Mouse (Mus musculus): ENCODE results near the gene Oas1f.
"Not testable (repeated sequence)": the region's sequence is repeated elsewhere in the genome, so short reads cannot be mapped to it uniquely, and the experiment has no call there.

The Oas1f gene

GRCm38 (mm10) chr5:120847067-120847466 lies at the start of gene Oas1f:
Oas1f (plus strand) TSS chr5:120847367.
- DNase-seq (ENCODE audit: low read depth): no peak

- not testable (repeated sequence) for DNase-seq (ENCODE audit: low read depth)
These were observed 49.0 kb upstream of the Oas1f start for GRCm38 (mm10) chr5:120798147-120798546.

- DNase-seq (ENCODE audit: low read depth): not testable (repeated sequence)
These were observed 48.2 kb upstream of the Oas1f start for GRCm38 (mm10) chr5:120798943-120799342.

GRCm38 (mm10) chr5:120803596-120803995 lies 43.6 kb upstream of the Oas1f start:
- no peak for DNase-seq (ENCODE audit: low read depth)

- peak; percentile 78 for DNase-seq (ENCODE audit: low read depth)
These were observed 40.7 kb upstream of the Oas1f start for GRCm38 (mm10) chr5:120806458-120806857.

GRCm38 (mm10) chr5:120809171-120809570 lies 38.0 kb upstream of the Oas1f start:
- DNase-seq (ENCODE audit: low read depth): no peak

GRCm38 (mm10) chr5:120811951-120812819 lies 35.0 kb upstream of the Oas1f start, which contains the start of gene Oas1c:
Oas1c (minus strand) TSS chr5:120812514.
- DNase-seq (ENCODE audit: low read depth): peak; percentile 92

- DNase-seq (ENCODE audit: low read depth): no peak
These were observed 34.1 kb upstream of the Oas1f start for GRCm38 (mm10) chr5:120813023-120813422.

- peak; percentile 33 for DNase-seq (ENCODE audit: low read depth)
These were observed 31.2 kb upstream of the Oas1f start for GRCm38 (mm10) chr5:120815949-120816348.

GRCm38 (mm10) chr5:120818999-120819398 lies 28.2 kb upstream of the Oas1f start:
- DNase-seq (ENCODE audit: low read depth): no peak

- no peak for DNase-seq (ENCODE audit: low read depth)
These were observed 16.1 kb upstream of the Oas1f start for GRCm38 (mm10) chr5:120831031-120831430.

GRCm38 (mm10) chr5:120833335-120834280 lies 13.6 kb upstream of the Oas1f start:
- DNase-seq (ENCODE audit: low read depth): no peak

GRCm38 (mm10) chr5:120836731-120837585 lies 10.2 kb upstream of the Oas1f start:
- peak; percentile 58 for DNase-seq (ENCODE audit: low read depth)

GRCm38 (mm10) chr5:120844713-120845112 lies 2.5 kb upstream of the Oas1f start:
- peak; percentile 71 for DNase-seq (ENCODE audit: low read depth)

GRCm38 (mm10) chr5:120849601-120850136 lies 2.5 kb downstream of the Oas1f start:
- peak; percentile 73 for DNase-seq (ENCODE audit: low read depth)

- no peak for DNase-seq (ENCODE audit: low read depth)
These were observed 12.1 kb downstream of the Oas1f start for GRCm38 (mm10) chr5:120859241-120859640.

GRCm38 (mm10) chr5:120861121-120861520 lies 14.0 kb downstream of the Oas1f start, which contains the start of gene Oas1h:
Oas1h (plus strand) TSS chr5:120861421.
- no peak for DNase-seq (ENCODE audit: low read depth)

GRCm38 (mm10) chr5:120865336-120865860 lies 18.2 kb downstream of the Oas1f start:
- DNase-seq (ENCODE audit: low read depth): peak; percentile 36

- DNase-seq (ENCODE audit: low read depth): no peak
These were observed 22.4 kb downstream of the Oas1f start for GRCm38 (mm10) chr5:120869436-120870015.

- no peak for DNase-seq (ENCODE audit: low read depth)
These were observed 22.9 kb downstream of the Oas1f start for GRCm38 (mm10) chr5:120870081-120870480.
